ENCODE assay signal across 16 mouse cellular contexts in the genomic region with DNA sequence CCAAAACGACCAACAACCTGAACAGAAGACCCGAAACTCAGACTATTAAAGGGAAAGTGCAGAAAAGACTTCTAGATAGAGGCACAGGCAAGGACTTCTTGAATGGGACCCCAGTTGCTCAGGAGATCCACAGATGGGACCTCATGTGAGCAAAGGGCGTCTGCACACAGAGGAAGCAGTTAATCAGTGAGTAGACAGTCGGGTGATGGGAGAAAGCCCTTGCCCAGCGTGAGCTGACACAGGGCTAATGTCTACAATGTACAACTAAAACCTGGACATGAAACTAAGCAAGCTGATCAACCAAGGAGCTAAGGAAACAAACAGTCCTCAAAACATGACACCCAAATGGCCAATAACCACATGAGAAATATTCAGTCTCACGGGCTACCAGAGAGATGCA.
"Had no signal": no experiment of that assay in that cellular context is flagged by ENCODE, and none has a peak within 500 bp of the region (broad histone marks: within the 10 kb centered on the region; RNA-seq: fewer than 3 reads in every experiment).

No protein-coding gene starts in this region.

- H3K9me3 ChIP-seq: intestine, embryonic 15.5 days; limb, embryonic 10.5 days; limb, embryonic 13.5 days; liver, embryonic 12.5 days; liver, embryonic 15.5 days; lung, embryonic 15.5 days; megakaryocyte, embryonic 14.5 days; midbrain, embryonic 10.5 days; midbrain, embryonic 13.5 days had no signal

- H3K27me3 ChIP-seq: intestine, embryonic 15.5 days; limb, embryonic 13.5 days; liver, embryonic 12.5 days; liver, embryonic 15.5 days; lung, embryonic 15.5 days; megakaryocyte, embryonic 14.5 days; midbrain, embryonic 13.5 days had no signal

- H3K27ac ChIP-seq: intestine, embryonic 15.5 days; kidney, postnatal 0 days; limb, embryonic 10.5 days; limb, embryonic 13.5 days; liver, embryonic 12.5 days; liver, embryonic 15.5 days; lung, embryonic 15.5 days; midbrain, embryonic 10.5 days; midbrain, embryonic 13.5 days had no signal

- H3K4me3 ChIP-seq: intestine, embryonic 15.5 days; limb, embryonic 10.5 days; limb, embryonic 13.5 days; liver, embryonic 12.5 days; liver, embryonic 15.5 days; lung, embryonic 15.5 days; megakaryocyte, embryonic 14.5 days; midbrain, embryonic 10.5 days; midbrain, embryonic 13.5 days had no signal

- H3K4me1 ChIP-seq: intestine, embryonic 15.5 days; limb, embryonic 13.5 days; liver, embryonic 12.5 days; liver, embryonic 15.5 days; lung, embryonic 15.5 days; midbrain, embryonic 10.5 days; midbrain, embryonic 13.5 days had no signal

- H3K4me2 ChIP-seq: intestine, embryonic 15.5 days; limb, embryonic 13.5 days; liver, embryonic 12.5 days; liver, embryonic 15.5 days; lung, embryonic 15.5 days; midbrain, embryonic 13.5 days had no signal

- DNase-seq: liver; lung, adult 18-20 months; lung, postnatal 10 days; lung, postnatal 36 days; thymus, adult 18-20 months; thymus, postnatal 36 days had no signal

- ATAC-seq: intestine, embryonic 15.5 days; liver, embryonic 12.5 days; midbrain, embryonic 13.5 days had no signal

- H3K9ac ChIP-seq: intestine, embryonic 15.5 days; limb, embryonic 13.5 days; liver, embryonic 12.5 days; liver, embryonic 15.5 days; lung, embryonic 15.5 days; midbrain, embryonic 13.5 days had no signal
